Mouse (Mus musculus) CD8-positive naive resting alpha-beta T cell, adult 2 months (primary cell): ENCODE results near the gene Arhgef25.
A peak's percentile ranks its signal among the peaks of the same experiment; 100 is the strongest.
"Not testable (repeated sequence)": the region's sequence is repeated elsewhere in the genome, so short reads cannot be mapped to it uniquely, and the experiment has no call there.

Source experiments
- DNase-seq, 2 experiments: peaks; one replicate each; pipeline ENCODE4 v3.0.0; 2022; ENCODE audit warnings: low read depth in 2 of 2, low spot score in 2 of 2

Gene Arhgef25

DNA sequence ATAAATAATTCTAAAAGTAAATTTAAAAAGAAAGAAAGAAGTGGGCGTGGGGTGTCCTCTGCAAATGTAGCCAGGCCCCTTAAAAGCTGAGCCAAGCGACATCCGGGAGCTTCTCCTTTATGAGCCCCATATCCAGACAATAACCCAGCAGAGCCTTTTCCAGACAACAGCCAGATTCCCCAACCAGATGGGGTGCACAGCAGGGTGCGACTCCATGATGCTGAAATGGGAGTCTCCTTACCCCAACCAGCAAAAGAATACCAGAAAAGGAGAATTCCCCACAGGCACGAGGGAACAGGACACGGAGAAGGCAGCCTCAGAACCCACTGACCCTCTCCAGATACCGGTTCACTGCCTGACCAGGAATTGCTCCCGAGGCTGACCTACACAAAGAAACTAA is 46.7 kb downstream of the Arhgef25 start:
- no peak for DNase-seq

DNA sequence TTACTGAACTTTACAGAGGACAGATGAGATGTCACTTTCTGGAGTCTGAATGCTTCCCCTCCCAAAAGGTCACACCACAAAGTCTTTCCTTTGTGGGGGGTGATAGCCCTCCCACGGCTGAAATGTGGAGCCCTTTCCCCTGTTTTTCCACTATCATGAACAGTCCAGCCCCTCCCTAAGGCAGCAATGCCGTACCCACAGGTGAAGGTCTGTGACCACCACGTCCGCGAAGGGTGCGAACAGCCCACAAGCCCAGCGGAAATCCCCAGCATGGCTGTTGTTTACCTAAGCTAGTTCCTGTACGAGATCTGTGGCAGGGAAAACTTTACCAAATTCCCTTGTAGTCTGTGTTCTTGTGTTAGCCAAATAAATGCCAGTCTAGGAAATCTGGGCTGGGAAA is 48.4 kb downstream of the Arhgef25 start:
- DNase-seq, result peak; percentile 75 to 81

DNA sequence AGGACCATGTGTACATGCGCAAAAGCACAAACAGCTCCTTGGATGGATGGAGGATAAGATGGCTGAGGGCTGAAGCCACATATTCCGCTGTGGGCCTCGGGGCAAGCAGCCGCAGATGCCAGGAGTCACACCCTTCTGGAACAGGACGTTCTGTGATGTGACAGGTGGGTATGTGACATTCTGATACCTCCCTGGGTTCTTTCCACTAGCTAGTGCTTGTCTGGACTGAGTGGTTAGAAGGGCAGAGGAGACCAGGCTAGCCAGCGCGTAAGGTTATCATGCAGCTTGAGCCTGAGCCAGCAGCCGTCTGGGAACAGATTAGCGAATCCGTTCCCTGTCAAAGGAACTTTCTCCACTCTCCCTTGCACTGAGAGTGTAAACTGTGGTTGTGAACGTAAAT is 48.9 kb downstream of the Arhgef25 start:
- no peak for DNase-seq

DNA sequence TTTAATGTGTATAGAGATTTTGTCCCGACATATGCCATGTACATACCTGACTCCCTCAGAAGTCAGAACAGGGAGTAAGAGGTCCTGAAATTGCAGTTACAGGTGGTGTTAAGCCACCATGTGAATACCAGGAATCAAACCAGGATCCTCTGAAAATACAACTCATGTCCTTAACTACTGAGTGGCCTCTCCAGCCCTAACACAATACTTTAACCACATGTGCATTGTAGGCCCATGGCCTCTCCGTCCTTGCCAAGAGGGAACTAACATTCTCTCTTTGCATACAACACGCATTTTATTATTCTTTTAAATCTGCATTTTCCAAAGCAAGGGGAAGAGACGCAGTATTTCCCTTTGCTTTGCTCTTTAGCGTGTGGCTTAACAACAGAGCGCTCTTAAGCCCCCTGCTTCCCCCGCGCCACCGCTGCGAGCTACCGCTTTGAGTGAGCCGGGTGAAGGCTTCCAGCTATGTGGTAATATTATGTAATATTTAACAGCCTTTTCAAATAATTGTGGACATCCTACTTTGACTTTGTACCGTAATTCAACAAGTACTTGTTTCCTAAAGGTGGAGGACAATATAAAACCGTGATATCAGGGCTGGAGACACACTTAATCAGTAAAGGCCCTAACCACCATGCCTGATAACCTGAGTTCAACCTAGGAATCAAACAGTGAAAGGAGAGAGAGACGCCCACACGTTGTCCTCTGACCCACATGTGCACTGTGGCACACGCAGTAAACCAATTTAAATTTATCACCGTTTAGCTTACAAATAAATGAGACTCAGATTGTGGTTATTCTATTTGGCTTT is 51.3 kb downstream of the Arhgef25 start:
- DNase-seq, result no peak

DNA sequence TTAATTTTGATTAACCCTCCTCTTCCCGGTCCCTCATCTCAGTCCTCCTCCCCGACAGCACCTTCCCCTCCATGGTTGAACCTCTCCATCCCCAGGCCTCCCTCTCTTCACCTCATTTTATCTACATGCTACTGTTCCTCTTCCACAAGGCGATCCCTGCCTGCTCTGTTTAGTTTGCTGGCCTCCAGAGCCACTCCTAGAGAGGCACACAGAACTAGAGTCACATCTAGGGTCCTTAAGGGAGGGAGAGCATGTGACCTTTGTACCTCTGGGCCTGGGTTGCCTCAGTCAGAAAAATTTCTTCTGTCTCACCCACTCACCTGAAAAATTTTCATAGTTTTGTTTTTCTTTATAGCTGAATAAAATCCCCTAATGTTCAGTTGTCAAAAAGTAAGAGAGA is 52.0 kb downstream of the Arhgef25 start:
- DNase-seq, result no peak

DNA sequence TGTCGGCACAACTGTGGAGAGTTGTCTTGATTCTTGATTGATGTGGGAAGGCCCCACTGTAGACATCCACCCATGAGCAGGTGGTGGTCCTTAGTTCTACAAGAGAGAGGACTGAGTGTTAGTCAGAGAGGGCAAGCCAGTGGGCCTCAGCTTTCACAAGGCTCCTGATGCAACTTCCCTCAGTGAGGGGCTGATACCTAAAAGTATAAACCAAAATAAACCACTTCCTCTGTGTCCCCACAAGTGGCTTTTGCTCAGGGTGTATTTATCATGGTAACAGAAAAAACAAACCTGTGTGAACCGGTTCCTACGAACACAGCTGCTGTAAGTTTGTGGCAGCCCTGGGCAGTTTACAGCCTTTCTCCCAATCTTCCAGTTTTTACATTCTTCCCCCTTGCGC is 53.4 kb downstream of the Arhgef25 start:
- DNase-seq, result peak; percentile 74 to 75

DNA sequence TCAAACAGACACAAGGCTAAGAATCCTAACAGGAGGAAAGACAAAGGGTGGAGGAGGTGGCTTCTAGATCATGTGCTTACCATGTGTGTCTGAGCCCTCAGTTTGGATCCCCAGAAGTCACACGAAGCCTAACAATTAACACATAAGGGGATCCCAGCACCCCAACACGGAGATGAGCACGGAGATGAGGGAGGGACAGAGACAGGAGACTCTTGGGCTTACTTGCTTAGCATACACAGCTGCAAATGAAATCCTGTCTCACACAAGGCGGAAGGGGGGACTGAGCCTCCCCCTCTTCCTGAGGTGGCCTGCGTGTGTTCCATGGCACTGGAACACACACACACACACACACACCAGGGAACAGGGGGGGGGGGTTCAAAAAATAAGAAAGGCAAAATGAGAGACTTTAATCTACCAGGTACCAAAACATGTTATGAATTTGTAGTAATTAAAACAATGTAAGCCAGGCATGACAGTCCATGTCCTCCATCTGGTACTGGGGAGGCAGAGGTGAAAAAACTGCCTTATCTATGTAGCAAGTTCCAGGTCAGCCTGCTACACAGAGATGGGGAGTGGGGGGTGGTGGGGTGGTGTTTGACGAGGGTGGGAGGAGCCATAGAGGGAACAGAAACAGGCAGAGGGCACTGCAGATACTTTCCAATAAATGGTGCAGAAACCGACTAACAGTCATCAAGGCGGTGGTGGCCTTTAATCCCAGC is 54.6 kb downstream of the Arhgef25 start:
- DNase-seq, result peak; percentile 70 to 73

DNA sequence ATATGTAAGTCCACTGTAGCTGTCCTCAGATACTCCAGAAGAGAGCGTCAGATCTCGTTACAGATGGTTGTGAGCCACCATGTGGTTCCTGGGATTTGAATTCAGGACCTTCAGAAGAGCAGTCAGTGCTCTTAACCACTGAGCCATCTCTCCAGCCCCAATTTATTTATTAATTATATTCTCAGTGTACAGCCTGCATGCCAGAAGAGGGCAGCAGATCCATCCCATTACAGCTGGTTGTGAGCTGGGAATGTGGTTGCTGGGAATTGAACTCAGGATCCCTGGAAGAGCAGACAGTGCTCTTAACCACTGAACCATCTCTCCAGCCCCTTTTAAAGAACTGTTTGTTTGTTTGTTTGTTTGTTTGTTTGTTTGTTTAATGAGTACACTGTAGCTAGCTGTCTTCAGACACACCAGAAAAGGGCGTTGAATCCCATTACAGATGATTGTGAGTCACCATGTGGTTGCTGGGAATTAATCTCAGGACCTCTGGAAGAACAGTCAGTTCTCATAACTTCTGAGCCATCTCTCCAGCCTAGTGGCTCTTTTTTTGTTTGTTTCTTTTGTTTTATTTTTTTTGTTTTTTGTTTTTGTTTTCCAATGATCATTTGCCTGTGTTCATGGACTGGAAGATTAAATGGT is 55.4 kb downstream of the Arhgef25 start:
- not testable (repeated sequence) for DNase-seq
